Mouse (Mus musculus) spleen, adult 10 weeks (tissue): Measurements from ENCODE around the gene Huwe1. TPM values are rescaled to one million over a fixed set of nuclear protein-coding genes. Genes with fewer than 3 reads are reported as not detected.

Source experiments
- polyA plus RNA-seq: library from polyadenylated mRNA; stranded (reverse); fragments of 350-450 nt; fragmentation: Illumina TruSeq; extraction: RNeasy Lipid Tissue Mini Kit (QIAGEN cat#74804); gene quantifications from one replicate; pipeline ENCODE4 v1.2.3, GENCODE M21; 2015; ENCODE audit warnings: low replicate concordance; ENCODE audit not compliant: insufficient read depth

Huwe1 gene
- 192 TPM for polyA plus RNA-seq

DNA sequence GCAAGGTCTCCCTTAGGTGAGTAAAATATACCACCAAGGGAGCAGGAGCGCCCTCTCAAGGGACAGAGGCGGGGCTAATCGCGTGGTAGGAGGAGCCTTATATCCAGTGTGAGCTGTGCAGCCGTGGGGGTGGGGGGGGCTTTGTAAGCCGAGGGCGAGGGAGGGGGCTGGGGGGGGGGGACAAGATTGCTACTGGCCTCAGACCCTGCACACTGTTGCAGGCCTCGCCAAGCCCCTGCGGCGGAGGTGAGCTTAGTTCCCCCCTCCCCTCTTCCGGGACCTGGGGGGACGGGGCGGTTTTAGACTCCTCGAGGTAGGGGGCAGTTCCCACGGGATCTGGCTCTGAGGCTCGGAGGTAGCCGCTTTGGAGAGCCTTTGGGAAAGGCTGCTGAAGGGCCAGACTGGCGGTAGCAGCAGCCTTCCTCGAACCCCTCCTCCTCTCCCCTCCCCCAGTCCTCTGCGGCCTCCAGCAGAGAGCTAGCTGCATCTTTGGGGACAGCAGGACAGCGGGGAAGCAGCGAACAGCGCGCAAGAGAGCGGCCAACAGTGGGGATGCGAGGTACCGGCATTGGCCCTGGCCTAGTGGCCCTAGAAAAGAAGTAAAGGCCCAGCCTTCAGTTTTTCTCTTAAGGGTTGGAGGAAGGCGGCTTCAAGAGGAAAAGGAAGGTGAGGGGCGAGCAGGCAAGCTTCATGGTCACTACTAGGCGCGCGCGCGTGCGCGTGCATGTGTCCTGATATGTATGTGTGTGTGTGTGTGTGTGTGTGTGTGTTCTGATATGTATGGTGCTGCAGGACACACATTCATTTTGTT, at the start of gene Huwe1:
Huwe1 (plus strand) TSS at position 107 of the 811 bp plus-strand sequence.

Other genes starting within 250 kb of the Huwe1 start
- gene Hsd17b10, start 201.0 kb downstream of the Huwe1 start, polyA plus RNA-seq = 58.4 TPM
- 1.1 TPM for gene Ribc1, start 215.5 kb downstream of the Huwe1 start, polyA plus RNA-seq
- gene Smc1a, start 215.6 kb downstream of the Huwe1 start, polyA plus RNA-seq = 132 TPM